Mouse (Mus musculus) ES-E14 (cell line): Measurements from ENCODE around the gene Plcd3.

Experiments used
- CHD2 ChIP-seq: IDR thresholded peaks from 2 replicates; pipeline ENCODE4 v1.6.1; 2014; ENCODE audit warnings: mild to moderate bottlenecking, low read depth, low read length, inconsistent platforms
- MAFK ChIP-seq: IDR thresholded peaks from 2 replicates; pipeline ENCODE4 v1.6.1; 2014; ENCODE audit warnings: mild to moderate bottlenecking, low read depth, low read length, inconsistent platforms; ENCODE audit not compliant: insufficient read depth
- ZC3H11A ChIP-seq: IDR thresholded peaks from 2 replicates; pipeline ENCODE4 v1.6.1; 2012; ENCODE audit warnings: low read depth, mild to moderate bottlenecking, inconsistent platforms, low read length, borderline replicate concordance
- ZNF384 ChIP-seq: IDR thresholded peaks from 2 replicates; pipeline ENCODE4 v1.6.1; 2012; ENCODE audit warnings: low read depth, low read length, inconsistent platforms

GRCm38 (mm10) chr11:103095107-103095670, 6.3 kb downstream of the Plcd3 start:
- TF ChIP-seq ZNF384 (no peak), ZC3H11A (no peak), MAFK (no peak), CHD2 (no peak)
